In genomic region chr19:32755792-32756635, GRCm38 (mm10) we compare ENCODE assay signal across 8 mouse cellular contexts. TPM values are rescaled to one million over a fixed set of nuclear protein-coding genes. Genes with fewer than 3 reads are reported as not detected.
DNase-seq lines count a peak whose midpoint lies in the region; ATAC-seq and TF ChIP-seq lines count a peak whose summit lies in the region.

No protein-coding gene starts in this region.

- peaks cover 3% of the 10 kb centered on the region; the same call in 1 of the 2 replicates for H3K36me3 ChIP-seq in ES-Bruce4 (ENCODE audit: control insufficient read depth, insufficient read depth, low read length, poor library complexity, severe bottlenecking)
- H3K36me3 ChIP-seq in forebrain, embryonic 13.5 days (ENCODE audit: poor library complexity, severe bottlenecking), result no peaks in the 10 kb centered on the region

- intact Hi-C loops in heart, postnatal 14 days (cut with DNase I), result loop anchor here (1.0 to 10.0 kb wide), 4 partner anchors 43 to 354 kb away; no protein-coding TSS in a partner anchor

- H3K27me3 ChIP-seq in ES-Bruce4 (ENCODE audit: control insufficient read depth, insufficient read depth, low read length, poor library complexity, severe bottlenecking), result no peaks in the 10 kb centered on the region
- H3K27me3 ChIP-seq in forebrain, embryonic 13.5 days, result no peaks in the 10 kb centered on the region

- under 1% methylated on average over 47 of the region's 53 CpGs for WGBS in forebrain, embryonic 13.5 days
- WGBS in lung, adult 2 months, result under 1% methylated on average over 53 of the region's 53 CpGs

- H3K27ac ChIP-seq in ES-Bruce4 (ENCODE audit: insufficient read depth, low read length), result peak overlapping the region; percentile 75
- peak overlapping the region; percentile 99 for H3K27ac ChIP-seq in forebrain, embryonic 13.5 days

- peak overlapping the region; percentile 94 for H3K4me3 ChIP-seq in ES-Bruce4 (ENCODE audit: low read depth, low read length)
- H3K4me3 ChIP-seq in forebrain, embryonic 13.5 days, result peak overlapping the region; percentile 97
- peak overlapping the region; percentile 80 for H3K4me3 ChIP-seq in lung, adult 2 months (replicated peaks; ENCODE audit: extremely low read depth, low read depth, low read length)

- peak; percentile 96 to 97 for DNase-seq in heart, postnatal 14 days
- DNase-seq in layer of hippocampus, adult 18-20 months (ENCODE audit: low spot score in 2 of 2), result peak; percentile 94 to 97
- peak; percentile 96 for DNase-seq in lung, adult 2 months
- DNase-seq in thymus, adult 18-20 months, result peak; percentile 91 to 93

- ATAC-seq in cerebellum, adult (ENCODE audit: insufficient number of reproducible peaks, low FRiP score, low TSS enrichment), result peak; percentile 69
- peak; percentile 78 for ATAC-seq in forebrain, embryonic 13.5 days
- peak; percentile 50 for ATAC-seq in neutrophil, adult 5-6 weeks (ENCODE audit: extremely low read depth, insufficient number of reproducible peaks, low FRiP score, poor library complexity, severe bottlenecking)

- peak; percentile 18 for TF ChIP-seq CTCF in ES-Bruce4 (IDR thresholded peaks at IDR 0.05; ENCODE audit: low read depth, low read length)
- peak; percentile 39; the same call in 1 of the 2 replicates for TF ChIP-seq CTCF in lung, adult 2 months (IDR thresholded peaks at IDR 0.05; ENCODE audit: insufficient read depth, low read length)

- H3K9ac ChIP-seq in ES-Bruce4 (ENCODE audit: low read depth, poor library complexity, severe bottlenecking), result peak overlapping the region; percentile 72
- H3K9ac ChIP-seq in forebrain, embryonic 13.5 days, result peak overlapping the region; percentile 88

- H3K9me3 ChIP-seq in ES-Bruce4 (replicated peaks; ENCODE audit: control insufficient read depth, insufficient read depth, low read length, poor library complexity, severe bottlenecking), result no peaks in the 10 kb centered on the region
- no peaks in the 10 kb centered on the region for H3K9me3 ChIP-seq in forebrain, embryonic 13.5 days (replicated peaks)

- H3K4me1 ChIP-seq in ES-Bruce4 (ENCODE audit: control insufficient read depth, insufficient read depth, low read length), result no peaks in the 10 kb centered on the region
- peaks cover 30% of the 10 kb centered on the region for H3K4me1 ChIP-seq in forebrain, embryonic 13.5 days
- H3K4me1 ChIP-seq in lung, adult 2 months (ENCODE audit: control insufficient read depth, insufficient read depth, low read length), result peaks cover 6% of the 10 kb centered on the region

- peak; percentile 73; the same call in 1 of the 2 replicates for TF ChIP-seq EP300 in ES-Bruce4 (IDR thresholded peaks at IDR 0.05; ENCODE audit: insufficient read depth, low read depth, low read length)

- TF ChIP-seq POLR2A in ES-Bruce4 (IDR thresholded peaks at IDR 0.05; ENCODE audit: insufficient read depth, low read length), result peak; percentile 94
- TF ChIP-seq POLR2A in lung, adult 2 months (IDR thresholded peaks at IDR 0.05; ENCODE audit: borderline replicate concordance, extremely low read depth, low read depth, low read length), result peak; percentile 77; the same call in 1 of the 2 replicates

- peak overlapping the region; percentile 95 for H3K4me2 ChIP-seq in forebrain, embryonic 13.5 days

RNA-seq across cellular contexts. Expression of gene Pten, which starts 1.3 kb away (rescaled TPM):
- 58.8 and 64.1 TPM in 2 replicates for polyA plus RNA-seq in ES-Bruce4 (2011; ENCODE audit: insufficient read depth, insufficient read length, low read depth, missing spikeins)
- polyA plus RNA-seq in forebrain, embryonic 13.5 days (2015; fragmentation: Nextera tagmentation; extraction: Ambion mirVana), result 10.9 and 12.3 TPM in 2 replicates
- 10 to 100 TPM; 65.4 to 66.3 TPM for total RNA-seq in heart, postnatal 14 days (2021)
- 100 to 1,000 TPM; 110 to 112 TPM for total RNA-seq in layer of hippocampus, adult 18-20 months (2021)
- polyA plus RNA-seq in lung, adult 2 months (2012; rRNA removed), result 16.8 and 20.2 TPM in 2 replicates
- total RNA-seq in neutrophil, adult 5-6 weeks (2017), result 335 and 338 TPM in 2 replicates

RNA-seq across cellular contexts. Expression of gene Atad1, which starts 16.4 kb away (rescaled TPM):
- polyA plus RNA-seq in ES-Bruce4 (2011; ENCODE audit: insufficient read depth, insufficient read length, low read depth, missing spikeins), result 98.4 and 107 TPM in 2 replicates
- 102 and 112 TPM in 2 replicates for polyA plus RNA-seq in forebrain, embryonic 13.5 days (2015; fragmentation: Nextera tagmentation; extraction: Ambion mirVana)
- 10 to 100 TPM; 68.7 to 72.1 TPM for total RNA-seq in heart, postnatal 14 days (2021)
- 100 to 1,000 TPM in 1 of 2 experiments, 10 to 100 TPM in 1; 86.5 to 103 TPM for total RNA-seq in layer of hippocampus, adult 18-20 months (2021)
- 8.9 and 14.0 TPM in 2 replicates for polyA plus RNA-seq in lung, adult 2 months (2012; rRNA removed)
- 49.7 and 50.3 TPM in 2 replicates for total RNA-seq in neutrophil, adult 5-6 weeks (2017)

Comparison
In these comparisons a context has a peak if more than half of its experiments do, and no peak if none do; other contexts are left out.
1. Peak in every context shown above with its lines: DNase-seq, ATAC-seq, H3K4me3 ChIP-seq and H3K27ac ChIP-seq.